Mouse (Mus musculus) testis, adult 2 months (tissue): ENCODE measurements around the gene Flt1.

ENCODE experiments used
- CTCF ChIP-seq: fragments of 200-500 bp; IDR thresholded peaks from 2 replicates; pipeline ENCODE4 v1.5.1; 2012; ENCODE audit warnings: low read depth, mild to moderate bottlenecking, inconsistent platforms, low read length, moderate library complexity; ENCODE audit not compliant: control insufficient read depth, insufficient read depth, insufficient replicate concordance
- POLR2A ChIP-seq: fragments of 200-500 bp; IDR thresholded peaks from 2 replicates; pipeline ENCODE4 v1.6.1; 2012; ENCODE audit warnings: low read depth, mild to moderate bottlenecking, inconsistent platforms, low read length, moderate library complexity; ENCODE audit not compliant: control insufficient read depth

DNA sequence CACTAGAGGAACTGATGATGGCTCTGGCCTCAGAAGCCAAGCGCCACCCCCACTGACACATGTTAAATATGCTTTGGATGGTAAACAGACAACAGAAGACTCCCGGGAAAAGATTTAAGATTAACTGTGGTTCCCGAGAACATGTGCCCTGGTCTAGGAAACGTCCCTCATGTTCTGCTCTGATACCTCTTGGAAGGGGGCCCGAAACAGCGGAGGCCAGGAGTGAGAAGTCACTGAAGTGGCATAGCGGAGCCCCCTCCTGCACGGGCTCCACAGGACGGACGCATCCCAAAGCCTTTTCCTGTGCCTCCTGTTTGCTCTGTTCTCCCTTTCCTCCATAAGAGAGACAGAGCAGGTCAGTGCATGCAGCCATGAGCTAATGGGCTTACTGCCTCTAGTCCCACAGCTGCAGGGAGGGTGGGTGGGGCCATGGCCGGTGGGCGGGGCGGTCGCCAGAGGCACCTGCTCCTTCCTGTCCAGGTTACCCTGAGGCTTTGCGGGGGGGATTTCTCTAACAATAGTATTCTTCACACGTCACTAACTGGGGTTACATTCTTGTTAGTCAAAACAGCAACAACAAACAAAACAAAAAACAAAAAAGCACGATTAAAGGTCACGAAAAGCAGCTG, 162.2 kb downstream of the Flt1 start:
- TF ChIP-seq CTCF, result no peak
- no peak for TF ChIP-seq POLR2A
